Mouse (Mus musculus): ENCODE measurements around the gene Rnf114. TPM values are rescaled to one million over a fixed set of nuclear protein-coding genes. Genes with fewer than 3 reads are reported as not detected.

The Rnf114 gene
- polyA plus RNA-seq, 2 experiments: 23.9 to 25.8 TPM

DNA sequence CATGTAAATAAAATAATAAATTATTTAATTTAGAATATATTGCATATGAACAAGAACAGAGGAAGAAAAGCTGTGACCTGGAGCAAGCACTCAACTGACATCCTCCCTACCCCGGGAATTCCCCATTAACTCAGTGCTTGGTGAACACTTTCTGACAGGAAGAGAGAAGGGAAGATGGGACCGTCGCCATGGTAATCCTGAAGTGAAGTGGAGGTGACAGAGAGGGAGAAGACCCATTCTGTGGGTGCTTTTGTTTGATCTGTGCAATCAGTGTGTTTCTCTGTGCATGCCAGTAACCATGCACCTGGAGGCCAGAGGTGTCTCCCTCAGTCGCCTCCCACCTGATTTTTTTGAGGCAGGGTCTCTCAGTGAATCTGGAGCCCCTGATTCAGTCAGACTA, 59.8 kb downstream of the Rnf114 start:
- no peak for DNase-seq (ENCODE audit: low read depth in 3 of 3, low spot score in 3 of 3)
- no peaks in the 10 kb centered on the region for H3K27me3 ChIP-seq (ENCODE audit: control insufficient read depth, insufficient read depth, low read length)
- H3K4me1 ChIP-seq (replicated peaks; ENCODE audit: control insufficient read depth in 2 of 2, insufficient read depth in 2 of 2, low read length in 1 of 2): no peaks in the 10 kb centered on the region
- no peak for TF ChIP-seq EP300 (IDR thresholded peaks at IDR 0.05; ENCODE audit: low read depth)
- no peak for TF ChIP-seq CTCF (IDR thresholded peaks at IDR 0.05; ENCODE audit: low read depth)
- H3K9ac ChIP-seq (replicated peaks): no peak overlapping the region
- no peak overlapping the region for H3K4me2 ChIP-seq (ENCODE audit: low read depth)
- no peaks in the 10 kb centered on the region for H3K9me3 ChIP-seq (ENCODE audit: control insufficient read depth, low read length)
- 60% methylated on average over 4 of the region's 4 CpGs for WGBS (ENCODE audit: insufficient replicate concordance)
- H3K27ac ChIP-seq: no peak overlapping the region
- H3K36me3 ChIP-seq (replicated peaks; ENCODE audit: control insufficient read depth, insufficient read depth, low read depth): no peaks in the 10 kb centered on the region
- H3K4me3 ChIP-seq (ENCODE audit: insufficient read depth in 1 of 2, low read depth in 2 of 2, low read length in 2 of 2): no peak overlapping the region
- ATAC-seq (ENCODE audit: insufficient read depth): no peak

DNA sequence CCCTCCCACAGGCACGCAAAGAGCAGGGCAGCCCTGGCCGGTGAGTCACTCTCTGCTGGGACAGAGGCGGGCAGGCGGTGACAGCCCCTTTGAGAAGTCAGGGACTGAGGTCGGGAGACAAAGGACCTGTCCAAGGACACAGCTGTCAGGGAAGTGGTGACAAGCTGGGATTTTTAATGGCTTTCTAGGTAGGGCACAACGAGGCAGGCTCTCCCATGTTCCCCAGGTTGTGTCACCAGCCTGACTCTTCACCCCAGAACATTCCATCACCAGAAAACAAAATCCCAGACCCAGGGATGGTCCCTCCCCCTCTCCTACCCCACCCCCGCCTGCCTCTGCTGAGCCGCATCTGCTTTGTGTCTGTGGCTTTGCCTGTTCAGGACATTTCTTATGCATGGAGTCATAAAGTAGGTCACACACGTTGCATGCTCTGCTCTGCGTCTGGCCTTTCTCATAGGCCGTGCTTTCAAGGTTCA, 60.5 kb downstream of the Rnf114 start:
- H3K27me3 ChIP-seq (ENCODE audit: control insufficient read depth, insufficient read depth, low read length): no peaks in the 10 kb centered on the region
- no peak for TF ChIP-seq EP300 (IDR thresholded peaks at IDR 0.05; ENCODE audit: low read depth)
- TF ChIP-seq CTCF (IDR thresholded peaks at IDR 0.05; ENCODE audit: low read depth): no peak
- H3K36me3 ChIP-seq (replicated peaks; ENCODE audit: control insufficient read depth, insufficient read depth, low read depth): no peaks in the 10 kb centered on the region
- H3K4me1 ChIP-seq (replicated peaks; ENCODE audit: control insufficient read depth in 2 of 2, insufficient read depth in 2 of 2, low read length in 1 of 2): no peaks in the 10 kb centered on the region
- no peak overlapping the region for H3K27ac ChIP-seq
- 41% methylated on average over 11 of the region's 11 CpGs for WGBS (ENCODE audit: insufficient replicate concordance)
- DNase-seq (ENCODE audit: low read depth in 3 of 3, low spot score in 3 of 3): no peak
- no peak overlapping the region for H3K4me3 ChIP-seq (ENCODE audit: insufficient read depth in 1 of 2, low read depth in 2 of 2, low read length in 2 of 2)
- no peak overlapping the region for H3K9ac ChIP-seq (replicated peaks)
- no peak for ATAC-seq (ENCODE audit: insufficient read depth)
- H3K4me2 ChIP-seq (ENCODE audit: low read depth): no peak overlapping the region
- no peaks in the 10 kb centered on the region for H3K9me3 ChIP-seq (ENCODE audit: control insufficient read depth, low read length)

DNA sequence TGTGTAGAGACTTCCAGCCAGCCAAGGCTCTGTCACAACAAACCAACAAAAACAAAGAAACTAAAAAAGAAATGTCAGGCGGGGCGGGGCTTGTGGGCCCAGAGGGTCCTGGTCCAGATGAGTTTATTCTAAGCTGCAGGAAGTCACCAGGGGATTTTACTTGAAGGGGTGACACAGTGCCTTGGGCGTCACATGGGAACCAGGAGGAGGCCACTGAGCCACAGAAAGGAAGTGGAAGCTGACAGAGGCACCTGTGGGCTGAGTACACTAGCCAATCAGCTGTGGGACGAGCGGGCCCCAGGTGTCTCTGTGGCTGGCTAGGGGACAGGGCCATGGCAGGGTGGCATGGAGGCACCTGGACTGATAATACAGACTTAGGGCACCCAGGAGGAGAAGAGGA, 63.3 kb downstream of the Rnf114 start:
- Histone ChIP-seq H3K4me1 (replicated peaks; ENCODE audit: control insufficient read depth in 2 of 2, insufficient read depth in 2 of 2, low read length in 1 of 2) (no peaks in the 10 kb centered on the region), H3K36me3 (replicated peaks; ENCODE audit: control insufficient read depth, insufficient read depth, low read depth) (no peaks in the 10 kb centered on the region), H3K27ac (no peak overlapping the region), H3K4me3 (ENCODE audit: insufficient read depth in 1 of 2, low read depth in 2 of 2, low read length in 2 of 2) (no peak overlapping the region), H3K9ac (replicated peaks) (no peak overlapping the region), H3K4me2 (ENCODE audit: low read depth) (no peak overlapping the region), H3K9me3 (ENCODE audit: control insufficient read depth, low read length) (no peaks in the 10 kb centered on the region), H3K27me3 (ENCODE audit: control insufficient read depth, insufficient read depth, low read length) (peaks cover 11% of the 10 kb centered on the region)
- DNase-seq (ENCODE audit: low read depth in 3 of 3, low spot score in 3 of 3): no peak
- ATAC-seq (ENCODE audit: insufficient read depth): no peak
- WGBS (ENCODE audit: insufficient replicate concordance): 55% methylated on average over 5 of the region's 5 CpGs
- TF ChIP-seq EP300 (IDR thresholded peaks at IDR 0.05; ENCODE audit: low read depth) (no peak), CTCF (IDR thresholded peaks at IDR 0.05; ENCODE audit: low read depth) (no peak)

DNA sequence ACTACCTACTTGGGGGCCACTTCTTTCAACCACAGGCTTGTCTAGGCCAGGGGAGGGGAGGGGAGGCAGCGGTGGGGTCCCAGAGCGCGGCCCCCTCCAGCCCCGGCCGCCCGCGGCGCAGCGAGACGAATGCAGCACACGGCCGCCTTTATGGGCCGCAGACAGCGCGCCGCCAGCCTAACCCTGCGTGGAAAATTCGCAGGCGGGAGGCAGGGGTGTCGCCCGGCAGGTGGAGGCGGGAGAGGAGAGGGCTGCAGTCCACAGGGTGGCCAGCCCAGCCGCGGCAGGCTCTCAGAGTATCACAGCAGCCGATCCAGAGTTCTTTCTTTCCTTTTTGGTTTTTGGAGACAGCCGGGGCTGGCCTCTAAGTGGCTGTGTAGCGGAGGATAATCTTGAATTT, 67.0 kb downstream of the Rnf114 start:
- no peak for ATAC-seq (ENCODE audit: insufficient read depth)
- no peak overlapping the region for H3K9ac ChIP-seq (replicated peaks)
- H3K9me3 ChIP-seq (ENCODE audit: control insufficient read depth, low read length): no peaks in the 10 kb centered on the region
- peaks cover 11% of the 10 kb centered on the region for H3K27me3 ChIP-seq (ENCODE audit: control insufficient read depth, insufficient read depth, low read length)
- no peak for DNase-seq (ENCODE audit: low read depth in 3 of 3, low spot score in 3 of 3)
- H3K4me3 ChIP-seq (ENCODE audit: insufficient read depth in 1 of 2, low read depth in 2 of 2, low read length in 2 of 2): no peak overlapping the region
- H3K27ac ChIP-seq: no peak overlapping the region
- no peaks in the 10 kb centered on the region for H3K36me3 ChIP-seq (replicated peaks; ENCODE audit: control insufficient read depth, insufficient read depth, low read depth)
- peak overlapping the region; percentile 9; the same call in 1 of the 2 replicates for H3K4me2 ChIP-seq (ENCODE audit: low read depth)
- TF ChIP-seq EP300 (IDR thresholded peaks at IDR 0.05; ENCODE audit: low read depth): no peak
- TF ChIP-seq CTCF (IDR thresholded peaks at IDR 0.05; ENCODE audit: low read depth): no peak
- WGBS (ENCODE audit: insufficient replicate concordance): 15% methylated on average over 27 of the region's 27 CpGs
- peaks cover 0 to 5% of the 10 kb centered on the region in 2 experiments; a peak in 2 of 4 replicates for H3K4me1 ChIP-seq (replicated peaks; ENCODE audit: control insufficient read depth in 2 of 2, insufficient read depth in 2 of 2, low read length in 1 of 2)

DNA sequence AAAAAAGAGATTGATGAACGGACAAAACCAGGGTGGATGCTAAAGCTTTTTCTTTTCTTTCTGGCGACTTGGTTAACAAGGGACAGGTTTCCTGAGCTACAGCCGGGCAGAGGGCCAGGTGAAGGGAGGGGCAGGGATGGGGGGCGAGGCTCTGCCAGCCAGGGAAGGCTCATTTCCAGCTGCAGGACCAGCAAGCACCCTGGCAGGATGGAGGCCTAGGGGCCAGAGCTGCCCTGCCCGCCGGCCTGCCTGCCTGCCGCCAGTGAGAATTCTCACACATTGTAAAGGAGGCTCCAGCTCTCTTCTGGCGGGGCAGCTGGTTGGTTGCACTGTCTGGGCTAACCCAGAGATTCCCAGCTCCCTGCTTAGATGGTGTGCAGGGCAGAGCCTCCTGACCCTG, 69.7 kb downstream of the Rnf114 start:
- no peak overlapping the region for H3K4me2 ChIP-seq (ENCODE audit: low read depth)
- 32% methylated on average over 8 of the region's 8 CpGs for WGBS (ENCODE audit: insufficient replicate concordance)
- H3K9ac ChIP-seq (replicated peaks): no peak overlapping the region
- H3K36me3 ChIP-seq (replicated peaks; ENCODE audit: control insufficient read depth, insufficient read depth, low read depth): no peaks in the 10 kb centered on the region
- DNase-seq (ENCODE audit: low read depth in 3 of 3, low spot score in 3 of 3) (no peak), ATAC-seq (ENCODE audit: insufficient read depth) (no peak)
- H3K4me3 ChIP-seq (ENCODE audit: insufficient read depth in 1 of 2, low read depth in 2 of 2, low read length in 2 of 2): no peak overlapping the region
- H3K9me3 ChIP-seq (ENCODE audit: control insufficient read depth, low read length): no peaks in the 10 kb centered on the region
- H3K4me1 ChIP-seq (replicated peaks; ENCODE audit: control insufficient read depth in 2 of 2, insufficient read depth in 2 of 2, low read length in 1 of 2): peaks cover 0 to 8% of the 10 kb centered on the region in 2 experiments; a peak in 2 of 4 replicates
- peaks cover 11% of the 10 kb centered on the region for H3K27me3 ChIP-seq (ENCODE audit: control insufficient read depth, insufficient read depth, low read length)
- TF ChIP-seq CTCF (IDR thresholded peaks at IDR 0.05; ENCODE audit: low read depth) (no peak), EP300 (IDR thresholded peaks at IDR 0.05; ENCODE audit: low read depth) (no peak)
- H3K27ac ChIP-seq: no peak overlapping the region
